Mouse (Mus musculus): ENCODE measurements at regions not wholly inside any gene's neighbourhood (a gene's known extent, or its start where the extent isn't known, plus 50 kb on each side); places are given as distances from the start of the nearest gene placed in this dataset.
"Not testable (repeated sequence)": the region's sequence is repeated elsewhere in the genome, so short reads cannot be mapped to it uniquely, and the experiment has no call there.

DNA sequence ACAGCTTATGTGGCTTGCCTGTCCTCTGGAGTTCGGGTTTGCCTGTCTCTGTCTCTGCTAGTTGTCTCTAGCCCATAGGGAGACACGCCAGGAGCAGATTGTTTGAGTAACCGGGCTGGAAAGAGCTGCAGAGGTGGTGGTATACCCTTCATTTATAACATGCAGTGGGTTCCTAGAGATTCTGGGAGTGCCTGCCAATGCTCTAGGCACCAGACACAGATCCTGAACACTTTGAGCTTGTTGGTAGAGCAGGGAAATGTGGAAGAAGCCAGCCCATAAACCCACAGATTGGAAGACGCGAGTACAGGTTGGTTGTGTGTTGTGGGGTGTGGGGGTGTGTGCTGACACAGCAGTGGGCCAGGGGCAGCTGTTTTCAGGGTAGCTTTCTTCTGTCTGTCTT is 255.9 kb downstream of the Diras2 start:
- DNase-seq (ENCODE audit: low spot score) = no peak
- intact Hi-C loops (cut with DNase I) = loop anchor here (5.0 kb wide), 1 partner anchor 352 kb away; no protein-coding TSS in a partner anchor

- no peak for DNase-seq (ENCODE audit: low spot score)
- intact Hi-C loops (cut with DNase I) = loop anchor here (1.0 to 5.0 kb wide), 2 partner anchors 257 to 352 kb away; no protein-coding TSS in a partner anchor
These were observed 255.4 kb downstream of the Diras2 start for GRCm38 (mm10) chr13:52275675-52276074.

DNA sequence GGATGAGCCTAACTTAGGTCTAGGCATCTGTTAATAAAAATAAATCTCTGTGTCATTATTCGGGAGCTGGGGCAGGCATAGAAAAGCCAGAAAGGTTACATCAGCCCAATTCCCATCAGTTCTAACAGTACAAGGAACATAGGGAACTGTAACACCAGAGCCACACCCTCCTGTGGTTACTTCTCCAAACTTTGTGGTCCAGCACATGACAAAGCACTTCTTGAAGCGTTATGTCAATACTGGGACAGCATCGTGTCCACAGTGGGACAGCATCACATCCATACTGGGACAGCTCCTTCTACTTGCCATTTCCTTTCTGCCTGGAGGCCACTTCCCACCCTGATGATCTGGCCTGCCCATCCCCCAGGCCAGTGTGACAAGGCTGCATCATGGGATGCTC is 253.9 kb downstream of the Diras2 start:
- DNase-seq (ENCODE audit: low spot score) = no peak
- intact Hi-C loops (cut with DNase I) = loop anchor here (5.0 kb wide), 1 partner anchor 350 kb away; no protein-coding TSS in a partner anchor

DNA sequence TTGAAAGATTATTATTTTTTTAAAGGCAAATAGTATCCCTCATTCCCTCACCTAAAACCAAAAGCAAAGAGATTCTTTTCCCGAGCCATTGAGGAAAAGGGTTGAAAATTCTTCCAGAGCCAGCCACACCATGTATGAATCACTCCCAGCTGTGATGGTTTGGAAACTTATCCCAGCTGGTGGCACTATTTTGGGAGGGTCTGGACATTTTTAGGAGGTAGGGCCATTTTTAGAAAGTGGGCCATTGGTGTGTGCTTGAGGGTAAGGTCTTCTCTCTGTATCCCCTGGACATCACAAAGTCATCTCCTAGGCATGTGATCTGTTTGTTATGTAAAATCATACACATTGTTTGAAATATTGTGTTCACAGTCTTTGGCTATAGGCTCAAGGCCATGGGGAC is 252.2 kb downstream of the Diras2 start:
- DNase-seq (ENCODE audit: low spot score) = no peak
- intact Hi-C loops (cut with DNase I) = loop anchor here (5.0 kb wide), 1 partner anchor 348 kb away; no protein-coding TSS in a partner anchor

DNA sequence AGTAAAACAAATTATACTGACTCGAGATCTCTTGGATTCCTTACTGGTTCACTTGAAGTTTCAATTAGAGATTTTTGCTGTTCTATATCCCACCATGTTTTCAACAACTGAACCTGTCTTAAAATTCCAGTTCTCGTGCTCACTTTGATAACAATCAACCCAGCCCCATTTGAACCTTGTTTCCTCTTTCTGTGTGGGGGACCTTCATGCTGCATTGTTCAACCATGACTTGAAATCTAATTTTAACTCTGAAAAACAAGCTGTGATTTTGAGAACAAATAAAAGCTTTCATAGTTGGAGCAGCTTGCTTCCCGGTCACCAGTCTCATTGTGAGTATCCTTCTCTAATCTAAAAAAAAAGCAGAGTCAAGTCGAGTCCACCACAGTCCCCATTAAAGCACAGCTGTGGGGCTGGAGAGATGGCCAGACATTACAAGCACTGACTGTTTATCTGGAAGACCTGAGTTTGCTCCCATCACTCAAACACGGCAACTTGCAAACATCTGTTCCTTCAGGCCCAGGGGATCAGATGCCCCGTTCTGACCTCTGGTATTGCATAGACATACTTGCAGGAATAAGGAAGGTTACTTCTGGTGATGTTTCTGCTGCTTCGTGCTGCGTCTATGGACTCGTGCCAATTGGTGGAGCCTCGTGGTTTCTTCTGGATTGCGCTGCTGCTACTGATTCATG is 251.7 kb downstream of the Diras2 start:
- intact Hi-C loops (cut with DNase I) = loop anchor here (5.0 kb wide), 1 partner anchor 348 kb away; no protein-coding TSS in a partner anchor
- no peak for DNase-seq (ENCODE audit: low spot score)

- intact Hi-C loops (cut with DNase I) = loop anchor here (5.0 kb wide), 1 partner anchor 347 kb away; no protein-coding TSS in a partner anchor
- no peak for DNase-seq (ENCODE audit: low spot score)
These were observed 251.1 kb downstream of the Diras2 start for GRCm38 (mm10) chr13:52279970-52280348.

GRCm38 (mm10) chr13:52281271-52281670 is 249.8 kb downstream of the Diras2 start:
- no peak for DNase-seq (ENCODE audit: low spot score)
- intact Hi-C loops (cut with DNase I) = no loop called here

DNA sequence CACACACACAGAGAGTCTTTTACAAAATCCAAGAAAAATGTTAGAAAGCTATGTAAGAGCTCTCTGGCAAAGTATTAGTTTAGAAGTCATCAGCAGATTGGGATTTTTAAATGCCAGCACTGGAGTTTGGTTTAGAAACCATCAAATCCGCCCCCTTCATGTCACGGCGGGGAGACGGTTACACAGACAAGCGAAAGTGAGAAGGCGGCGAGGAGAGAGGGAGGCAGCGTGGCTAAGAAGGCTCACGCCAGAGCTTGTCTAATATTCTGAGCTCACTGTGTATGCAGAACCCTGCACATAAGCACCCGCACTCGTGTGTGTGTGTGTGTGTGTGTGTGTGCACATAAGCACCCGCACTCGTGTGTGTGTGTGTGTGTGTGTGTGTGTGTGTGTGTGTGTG is 248.6 kb downstream of the Diras2 start:
- no peak for DNase-seq (ENCODE audit: low spot score)
- intact Hi-C loops (cut with DNase I) = no loop called here

- peak; percentile 3 for DNase-seq (ENCODE audit: low spot score)
- intact Hi-C loops (cut with DNase I) = no loop called here
These were observed 247.6 kb downstream of the Diras2 start for GRCm38 (mm10) chr13:52283456-52283855.

GRCm38 (mm10) chr13:52284026-52284801 is 246.9 kb downstream of the Diras2 start:
- intact Hi-C loops (cut with DNase I) = no loop called here
- DNase-seq (ENCODE audit: low spot score) = no peak

- intact Hi-C loops (cut with DNase I) = no loop called here
- no peak for DNase-seq (ENCODE audit: low spot score)
These were observed 242.7 kb downstream of the Diras2 start for GRCm38 (mm10) chr13:52288400-52288799.

- intact Hi-C loops (cut with DNase I) = no loop called here
- no peak for DNase-seq (ENCODE audit: low spot score)
These were observed 235.2 kb downstream of the Diras2 start for GRCm38 (mm10) chr13:52295847-52296246.

DNA sequence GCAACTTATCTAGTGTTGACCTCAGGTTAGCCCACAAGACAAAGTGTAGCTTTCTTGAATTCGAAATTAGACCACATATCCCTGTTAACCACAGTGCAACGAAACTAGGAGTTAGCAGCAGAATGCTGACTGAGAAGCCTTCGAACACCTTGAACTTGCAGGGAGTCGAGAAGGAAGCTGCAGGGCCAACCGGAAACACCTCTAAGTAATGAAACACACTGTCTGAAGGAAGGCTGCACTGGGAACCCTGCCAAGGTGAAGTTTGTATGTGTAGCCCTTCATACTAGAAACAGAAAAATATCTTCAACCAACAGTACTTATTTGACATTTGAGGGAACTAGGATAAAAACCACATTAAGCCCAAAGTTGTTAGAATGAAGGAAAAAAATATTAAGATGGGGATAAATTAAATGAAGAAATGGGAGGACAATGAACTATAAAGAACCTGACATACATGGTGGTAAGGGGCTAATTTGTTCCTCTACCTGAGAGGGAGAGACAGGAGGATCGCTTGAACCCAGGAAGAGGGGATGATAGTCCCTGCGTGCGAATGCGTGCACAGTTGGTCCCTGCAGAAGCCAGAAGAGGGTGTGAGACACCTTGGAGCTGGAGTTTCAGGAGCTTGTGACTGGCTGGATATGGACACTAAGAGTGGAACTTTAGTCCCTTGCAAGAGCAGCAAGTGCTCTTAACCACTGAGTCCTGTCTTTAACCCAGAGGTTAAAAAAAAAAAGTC is 234.4 kb downstream of the Diras2 start:
- intact Hi-C loops (cut with DNase I) = no loop called here
- no peak for DNase-seq (ENCODE audit: low spot score)

DNA sequence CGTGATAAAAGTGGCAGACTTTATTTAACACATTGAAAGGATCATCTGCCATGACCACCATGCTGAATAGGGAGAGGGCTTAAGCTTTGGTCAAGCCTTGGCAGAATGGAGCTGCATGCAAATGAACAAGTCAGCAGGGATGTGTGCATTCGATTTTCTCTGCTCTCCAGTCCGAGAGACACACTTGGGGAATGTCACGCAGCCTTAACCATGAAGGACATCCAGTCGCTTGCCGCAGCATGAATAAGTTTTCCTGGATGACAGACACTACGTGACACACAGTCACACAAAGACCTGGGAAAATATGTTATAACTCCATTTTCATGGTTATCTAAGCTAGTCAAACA is 233.8 kb downstream of the Diras2 start:
- intact Hi-C loops (cut with DNase I) = no loop called here
- no peak for DNase-seq (ENCODE audit: low spot score)

GRCm38 (mm10) chr13:52298362-52298761 is 232.7 kb downstream of the Diras2 start:
- no peak for DNase-seq (ENCODE audit: low spot score)
- intact Hi-C loops (cut with DNase I) = no loop called here

GRCm38 (mm10) chr13:52305328-52305727 is 225.8 kb downstream of the Diras2 start:
- intact Hi-C loops (cut with DNase I); DNase-seq (ENCODE audit: low spot score): not testable (repeated sequence)

DNA sequence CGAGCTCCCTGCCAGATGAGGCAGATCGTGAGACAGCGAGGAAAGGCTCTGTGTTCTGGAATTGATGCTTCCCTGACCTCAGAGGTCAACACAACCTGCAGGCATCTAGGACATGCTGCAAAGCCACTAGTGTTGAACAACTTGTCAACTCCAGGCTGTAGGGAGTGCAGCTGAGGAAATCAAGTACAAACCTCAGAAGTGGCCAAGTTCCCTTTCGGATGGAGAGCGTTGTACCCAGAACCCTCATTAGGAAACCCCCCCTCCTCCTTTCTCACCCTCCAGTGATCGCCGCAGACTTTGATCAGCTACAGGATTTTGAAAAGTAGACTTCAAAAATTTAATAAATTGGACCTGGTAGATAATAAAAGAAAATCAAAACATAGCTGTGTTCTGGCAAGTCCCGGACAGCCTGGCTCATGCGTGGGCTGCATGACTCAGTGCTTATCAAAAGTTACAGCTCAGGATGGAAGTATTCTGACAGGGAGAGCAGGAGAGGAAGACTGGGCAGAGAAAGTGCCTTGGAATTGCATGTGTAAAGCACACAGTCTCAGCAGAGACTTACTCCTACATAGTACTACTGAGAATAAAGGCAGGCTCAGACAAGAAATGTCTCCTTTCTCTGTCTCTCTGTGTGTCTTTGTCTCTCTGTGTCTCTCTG is 224.2 kb downstream of the Diras2 start:
- intact Hi-C loops (cut with DNase I) = no loop called here

GRCm38 (mm10) chr13:52310954-52311353 is 220.1 kb downstream of the Diras2 start:
- intact Hi-C loops (cut with DNase I) = no loop called here
- no peak for DNase-seq (ENCODE audit: low spot score)

More for the DNA sequence above, 224.2 kb downstream of the Diras2 start:
- peak; percentile 14 for DNase-seq (ENCODE audit: low spot score)

- no peak for DNase-seq (ENCODE audit: low spot score)
- intact Hi-C loops (cut with DNase I) = no loop called here
These were observed 212.8 kb downstream of the Diras2 start for GRCm38 (mm10) chr13:52318276-52318675.

- intact Hi-C loops (cut with DNase I) = no loop called here
- no peak for DNase-seq (ENCODE audit: low spot score)
These were observed 207.4 kb downstream of the Diras2 start for GRCm38 (mm10) chr13:52323691-52324090.
